ENCODE assay signal across 26 mouse cellular contexts in genomic region chr6:145891951-145892350, GRCm38 (mm10). TPM values are rescaled to one million over a fixed set of nuclear protein-coding genes. Genes with fewer than 3 reads are reported as not detected.
DNase-seq lines count a peak whose midpoint lies in the region; ATAC-seq and TF ChIP-seq lines count a peak whose summit lies in the region.
"Had no signal": no experiment of that assay in that cellular context is flagged by ENCODE, and none has a peak within 500 bp of the region (broad histone marks: within the 10 kb centered on the region; RNA-seq: fewer than 3 reads in every experiment).

No protein-coding gene starts in this region.

- H3K27ac ChIP-seq in heart, embryonic 10.5 days = no peak overlapping the region
- no peak overlapping the region for H3K27ac ChIP-seq in lung, embryonic 14.5 days (ENCODE audit: low read depth)
- peak overlapping the region; percentile 100 for H3K27ac ChIP-seq in CH12.LX (ENCODE audit: insufficient read depth, low read depth)
- H3K27ac ChIP-seq: embryonic facial prominence, embryonic 13.5 days; embryonic facial prominence, embryonic 15.5 days; forebrain, embryonic 10.5 days; forebrain, embryonic 12.5 days had no signal

- no peak overlapping the region for H3K4me3 ChIP-seq in heart, embryonic 10.5 days
- H3K4me3 ChIP-seq in lung, embryonic 14.5 days (ENCODE audit: low read depth, low read length) = no peak overlapping the region
- peak overlapping the region in 2 of 3 experiments; percentile 22 to 29 for H3K4me3 ChIP-seq in CH12.LX (replicated peaks in 1 of 3; ENCODE audit: low read depth in 2 of 3, low read length in 2 of 3, poor library complexity in 1 of 3)
- H3K4me3 ChIP-seq: embryonic facial prominence, embryonic 13.5 days; embryonic facial prominence, embryonic 15.5 days; erythroblast, embryonic 14.5 days; forebrain, embryonic 10.5 days; forebrain, embryonic 12.5 days had no signal

- TF ChIP-seq RAD21 in CH12.LX (IDR thresholded peaks at IDR 0.05; ENCODE audit: low read depth, low read length) = peak; percentile 3

- H3K79me2 ChIP-seq in CH12.LX (replicated peaks; ENCODE audit: control insufficient read depth, extremely low read depth, insufficient read depth, poor library complexity, severe bottlenecking) = no peaks in the 10 kb centered on the region

- dilution Hi-C loops in CH12.LX (cut with MboI; ENCODE audit: extremely low pct_ligation_motif_present, extremely low pct_unique_long_range_greater_than_20kb, low sequenced_read_pairs) = no loop called here

- no peaks in the 10 kb centered on the region for H3K9me3 ChIP-seq in heart, embryonic 10.5 days
- H3K9me3 ChIP-seq in lung, embryonic 14.5 days (ENCODE audit: low read depth, low read length) = no peaks in the 10 kb centered on the region
- peaks cover 4% of the 10 kb centered on the region for H3K9me3 ChIP-seq in CH12.LX (replicated peaks; ENCODE audit: low read length)
- H3K9me3 ChIP-seq: embryonic facial prominence, embryonic 13.5 days; embryonic facial prominence, embryonic 15.5 days; forebrain, embryonic 10.5 days; forebrain, embryonic 12.5 days had no signal

- no peak overlapping the region for H3K4me2 ChIP-seq in lung, embryonic 14.5 days
- H3K4me2 ChIP-seq in CH12.LX (ENCODE audit: insufficient read depth, low read depth, poor library complexity, severe bottlenecking) = peak overlapping the region; percentile 53
- H3K4me2 ChIP-seq: embryonic facial prominence, embryonic 13.5 days; embryonic facial prominence, embryonic 15.5 days; forebrain, embryonic 12.5 days had no signal

- peaks cover 23% of the 10 kb centered on the region for H3K4me1 ChIP-seq in heart, embryonic 10.5 days
- no peaks in the 10 kb centered on the region for H3K4me1 ChIP-seq in lung, embryonic 14.5 days (ENCODE audit: insufficient read depth)
- H3K4me1 ChIP-seq in CH12.LX (ENCODE audit: control insufficient read depth in 1 of 2, insufficient read depth in 2 of 2) = peaks cover 46 to 81% of the 10 kb centered on the region in 2 experiments

- ATAC-seq in lung, embryonic 14.5 days (ENCODE audit: insufficient read depth) = no peak
- ATAC-seq: CD4-positive, CD25-positive, alpha-beta regulatory T cell, adult 4 months; forebrain, embryonic 14.5 days; forebrain, embryonic 16.5 days had no signal

- WGBS in heart, embryonic 10.5 days = 73% methylated on average over 11 of the region's 11 CpGs
- WGBS in lung, embryonic 14.5 days = 50% methylated on average over 11 of the region's 11 CpGs

- DNase-seq in heart, adult 11 months = peak; percentile 52
- no peak for DNase-seq in heart, embryonic 10.5 days (ENCODE audit: low spot score)
- DNase-seq in lung, embryonic 14.5 days = peak; percentile 17
- DNase-seq in lung, postnatal 14 days = no peak
- peak; percentile 74 for DNase-seq in CH12.LX (ENCODE audit: extremely low read depth)
- DNase-seq: adrenal gland, adult 2 months; adrenal gland, postnatal 10 days; adrenal gland, postnatal 25 days; B cell, adult 2 months; cerebellum, adult 11 months; cerebellum, adult 18-20 months; cerebellum, adult 8-10 months; cerebellum, adult 9-11 months; cerebellum, postnatal 14 days; cerebellum, postnatal 36 days; embryo, embryonic 11 days had no signal

- no peak for TF ChIP-seq EP300 in CH12.LX (IDR thresholded peaks at IDR 0.05; ENCODE audit: low read length)

- no peaks in the 10 kb centered on the region for H3K27me3 ChIP-seq in heart, embryonic 10.5 days (ENCODE audit: insufficient read depth, poor library complexity, severe bottlenecking)
- no peaks in the 10 kb centered on the region for H3K27me3 ChIP-seq in lung, embryonic 14.5 days (ENCODE audit: insufficient read depth, low read length)
- no peaks in the 10 kb centered on the region for H3K27me3 ChIP-seq in CH12.LX (replicated peaks)
- H3K27me3 ChIP-seq: embryonic facial prominence, embryonic 13.5 days; embryonic facial prominence, embryonic 15.5 days; forebrain, embryonic 12.5 days had no signal

- H3K36me3 ChIP-seq in heart, embryonic 10.5 days = no peaks in the 10 kb centered on the region
- no peaks in the 10 kb centered on the region for H3K36me3 ChIP-seq in lung, embryonic 14.5 days (ENCODE audit: insufficient read depth)
- no peaks in the 10 kb centered on the region for H3K36me3 ChIP-seq in CH12.LX (replicated peaks in 1 of 2; ENCODE audit: control insufficient read depth in 1 of 2, insufficient read depth in 1 of 2, low read length in 1 of 2)
- H3K36me3 ChIP-seq: embryonic facial prominence, embryonic 13.5 days; embryonic facial prominence, embryonic 15.5 days; forebrain, embryonic 10.5 days; forebrain, embryonic 12.5 days had no signal

- TF ChIP-seq POLR2A in CH12.LX (IDR thresholded peaks at IDR 0.05; ENCODE audit: low read depth, low read length) = no peak; the same call in 1 of the 2 replicates

- no peak overlapping the region for H3K9ac ChIP-seq in lung, embryonic 14.5 days
- peak overlapping the region; percentile 50 for H3K9ac ChIP-seq in CH12.LX (ENCODE audit: insufficient read depth, low read depth)
- H3K9ac ChIP-seq: embryonic facial prominence, embryonic 13.5 days; embryonic facial prominence, embryonic 15.5 days; forebrain, embryonic 12.5 days had no signal

- in situ Hi-C loops in CH12.LX (cut with MboI; ENCODE audit: low pct_ligation_motif_present, low pct_unique_long_range_greater_than_20kb, low sequenced_read_pairs) = loop anchor here (5.0 kb wide), 1 partner anchor 35 kb away; no protein-coding TSS in a partner anchor

- no peak for TF ChIP-seq CTCF in lung, embryonic 14.5 days (IDR thresholded peaks at IDR 0.05; ENCODE audit: low read depth)
- TF ChIP-seq CTCF in CH12.LX (conservative IDR thresholded peaks at IDR 0.05 in 1 of 2, IDR thresholded peaks at IDR 0.05 in 1 of 2; ENCODE audit: low read depth in 2 of 2, low read length in 2 of 2) = no peak

TF ChIP-seq in CH12.LX, 34 proteins besides CTCF, POLR2A, EP300 and RAD21 (continues in another document):
- no peak for TF ChIP-seq USF1 (IDR thresholded peaks at IDR 0.05; ENCODE audit: low read depth, low read length)
- TF ChIP-seq E2F4 (IDR thresholded peaks at IDR 0.05; ENCODE audit: insufficient replicate concordance, low read depth, low read length) = no peak
- TF ChIP-seq CHD2 (IDR thresholded peaks at IDR 0.05; ENCODE audit: low read length) = 0 out of 2 replicates have a peak, but pooled peaks have one; percentile 14
- peak; percentile 46; the same call in 1 of the 2 replicates for TF ChIP-seq ZMIZ1 (IDR thresholded peaks at IDR 0.05; ENCODE audit: low read depth, low read length)
- no peak for TF ChIP-seq MXI1 (IDR thresholded peaks at IDR 0.05; ENCODE audit: low read depth, low read length)
- no peak for TF ChIP-seq NELFE (IDR thresholded peaks at IDR 0.05; ENCODE audit: low read depth, low read length)
- TF ChIP-seq JUND (conservative IDR thresholded peaks at IDR 0.05; ENCODE audit: low read depth, low read length) = no peak
- TF ChIP-seq ELF1 (IDR thresholded peaks at IDR 0.05; ENCODE audit: low read depth, low read length) = no peak
- no peak for TF ChIP-seq ETS1 (conservative IDR thresholded peaks at IDR 0.05; ENCODE audit: low read depth, low read length)
- TF ChIP-seq PAX5 (IDR thresholded peaks at IDR 0.05; ENCODE audit: low read length) = no peak
- TF ChIP-seq GABPA (IDR thresholded peaks at IDR 0.05; ENCODE audit: insufficient replicate concordance, low read depth, low read length) = no peak
- TF ChIP-seq USF2 (conservative IDR thresholded peaks at IDR 0.05; ENCODE audit: low read depth, low read length) = no peak
- no peak for TF ChIP-seq SMC3 (IDR thresholded peaks at IDR 0.05; ENCODE audit: low read depth, low read length)
- no peak for TF ChIP-seq MAFK (IDR thresholded peaks at IDR 0.05; ENCODE audit: insufficient replicate concordance, low read length)
- no peak for TF ChIP-seq JUN (IDR thresholded peaks at IDR 0.05; ENCODE audit: insufficient read depth, low read depth, low read length)
- no peak for TF ChIP-seq RCOR1 (conservative IDR thresholded peaks at IDR 0.05; ENCODE audit: low read depth, low read length)
- TF ChIP-seq ZNF384 (IDR thresholded peaks at IDR 0.05; ENCODE audit: low read depth, low read length) = no peak
- TF ChIP-seq CHD1 (IDR thresholded peaks at IDR 0.05; ENCODE audit: low read depth, low read length) = no peak; the same call in 1 of the 2 replicates
- no peak for TF ChIP-seq BHLHE40 (IDR thresholded peaks at IDR 0.05; ENCODE audit: low read depth, low read length)
- 0 out of 2 replicates have a peak, but pooled peaks have one; percentile 1 for TF ChIP-seq NRF1 (IDR thresholded peaks at IDR 0.05; ENCODE audit: low read depth, low read length)
- TF ChIP-seq UBTF (IDR thresholded peaks at IDR 0.05; ENCODE audit: low read depth, low read length) = 0 out of 2 replicates have a peak, but pooled peaks have one; percentile 36
- no peak for TF ChIP-seq TCF12 (IDR thresholded peaks at IDR 0.05; ENCODE audit: low read depth, low read length)
- TF ChIP-seq MAZ (IDR thresholded peaks at IDR 0.05; ENCODE audit: low read depth, low read length) = 0 out of 2 replicates have a peak, but pooled peaks have one; percentile 38
- peak; percentile 53; the same call in 1 of the 2 replicates for TF ChIP-seq MYC (IDR thresholded peaks at IDR 0.05; ENCODE audit: low read depth, low read length)
- TF ChIP-seq ZC3H11A (IDR thresholded peaks at IDR 0.05; ENCODE audit: low read depth, low read length) = no peak
- TF ChIP-seq SIN3A (IDR thresholded peaks at IDR 0.05; ENCODE audit: low read length) = 0 out of 2 replicates have a peak, but pooled peaks have one; percentile 42
- TF ChIP-seq ZKSCAN1 (IDR thresholded peaks at IDR 0.05; ENCODE audit: borderline replicate concordance, low read depth, low read length) = no peak
- peak; percentile 45; the same call in 1 of the 2 replicates for TF ChIP-seq TBP (conservative IDR thresholded peaks at IDR 0.05; ENCODE audit: low read depth, low read length)
- no peak for TF ChIP-seq MAX (IDR thresholded peaks at IDR 0.05; ENCODE audit: low read length)
- TF ChIP-seq IRF4 (IDR thresholded peaks at IDR 0.05; ENCODE audit: low read depth, low read length) = no peak

RNA-seq across cellular contexts. Expression of gene Bhlhe41, which starts 26.6 kb away (rescaled TPM):
- polyA plus RNA-seq in heart, embryonic 10.5 days (2016; fragmentation: Nextera tagmentation; extraction: Ambion mirVana) = 3.8 and 7.4 TPM in 2 replicates
- 0.53 and 1.1 TPM in 2 replicates for polyA plus RNA-seq in lung, embryonic 14.5 days (2014; fragmentation: Nextera tagmentation; extraction: Ambion mirVana)
- 12.6 and 19.1 TPM in 2 replicates for total RNA-seq in CH12.LX (2012; rRNA removed)
- 11.9 and 12.5 TPM in 2 replicates for total RNA-seq in CH12.LX (2014; rRNA removed)
- polyA plus RNA-seq in CH12.LX (2012; ENCODE audit: insufficient read length, low read depth) = 105 and 110 TPM in 2 replicates
- total RNA-seq: MEL had no signal

RNA-seq across cellular contexts. Expression of gene Sspn, which starts 39.5 kb away (rescaled TPM):
- polyA plus RNA-seq in heart, embryonic 10.5 days (2016; fragmentation: Nextera tagmentation; extraction: Ambion mirVana) = 26.6 and 46.8 TPM in 2 replicates
- 7.4 and 8.2 TPM in 2 replicates for polyA plus RNA-seq in lung, embryonic 14.5 days (2014; fragmentation: Nextera tagmentation; extraction: Ambion mirVana)
- total RNA-seq in CH12.LX (2012; rRNA removed) (0.13 and 0.17 TPM in 2 replicates), CH12.LX (2014; rRNA removed) (0.04 and 0.08 TPM in 2 replicates)
- 0.14 and 0.22 TPM in 2 replicates for polyA plus RNA-seq in CH12.LX (2012; ENCODE audit: insufficient read length, low read depth)
- total RNA-seq: common myeloid progenitor, adult 5-6 weeks; MEL had no signal
- polyA plus RNA-seq: CD4-positive, CD25-positive, alpha-beta regulatory T cell, adult 4 months; erythroblast, embryonic 14.5 days had no signal

Comparison
In these comparisons a context has a peak if more than half of its experiments do, and no peak if none do; other contexts are left out.
1. DNase-seq: peak in heart, adult 11 months (single experiment), lung, embryonic 14.5 days (single experiment) and CH12.LX (single experiment); none in heart, embryonic 10.5 days (single experiment) and lung, postnatal 14 days (single experiment).
2. H3K4me3 ChIP-seq: peak in CH12.LX (2 of 3); none in heart, embryonic 10.5 days (single experiment) and lung, embryonic 14.5 days (single experiment).
3. RNA of gene Bhlhe41, which starts 26.6 kb away (polyA plus RNA-seq): 105 to 110 TPM in CH12.LX; 3.8 to 7.4 TPM in heart, embryonic 10.5 days and 0.53 to 1.1 TPM in lung, embryonic 14.5 days; every median in the first group is over 10 times any median in the second.